In the genomic region with DNA sequence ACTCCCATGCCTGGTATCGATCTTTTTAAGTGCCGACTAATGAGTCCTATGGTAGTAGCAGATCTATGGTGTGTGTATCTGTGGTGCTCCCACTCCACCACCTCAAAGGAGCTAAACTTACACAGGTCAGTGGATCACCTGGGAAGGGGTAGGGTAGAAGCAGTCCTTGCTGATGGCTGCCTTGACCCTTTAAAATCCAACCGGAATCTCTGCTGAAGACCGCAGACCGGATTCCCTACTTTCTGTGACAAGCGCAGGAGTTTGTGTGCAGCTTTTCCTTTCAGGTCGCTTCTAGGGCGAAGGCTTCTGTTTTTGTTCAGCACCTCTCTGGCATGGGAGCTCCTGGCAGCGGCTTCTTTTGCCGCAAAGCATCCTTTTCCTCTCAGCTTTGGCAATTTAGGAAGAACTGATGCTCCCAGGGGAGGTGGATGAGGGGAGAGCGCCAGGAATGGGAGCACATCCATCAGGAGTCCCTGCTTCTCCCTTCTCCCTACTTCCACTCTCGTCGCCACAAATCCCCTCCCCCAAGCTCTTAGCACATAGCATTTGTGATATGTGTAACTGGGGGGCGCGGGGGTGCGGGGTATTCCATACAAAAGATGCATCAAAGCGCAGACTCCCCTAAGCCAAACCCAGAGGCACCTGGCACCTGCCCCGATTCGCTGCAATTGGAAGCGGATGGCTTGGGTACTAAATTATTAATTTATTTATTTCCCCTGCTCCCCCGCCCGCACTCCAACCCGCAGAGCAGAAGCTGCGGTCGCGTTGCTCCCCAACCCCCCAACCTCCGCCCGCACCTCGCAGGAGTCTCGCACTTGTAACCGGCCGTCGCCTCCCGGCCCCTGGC, we compare ENCODE assay signal across 9 mouse cellular contexts. TPM values are rescaled to one million over a fixed set of nuclear protein-coding genes. Genes with fewer than 3 reads are reported as not detected.
DNase-seq lines count a peak whose midpoint lies in the region; ATAC-seq lines count a peak whose summit lies in the region.
"Had no signal": no experiment of that assay in that cellular context is flagged by ENCODE, and none has a peak within 500 bp of the region (broad histone marks: within the 10 kb centered on the region; RNA-seq: fewer than 3 reads in every experiment).

No protein-coding gene starts in this region.

- peaks cover 22% of the 10 kb centered on the region; the same call in 1 of the 2 replicates for H3K4me1 ChIP-seq in hindbrain, embryonic 15.5 days (replicated peaks)
- H3K4me1 ChIP-seq in limb, embryonic 15.5 days, result peaks cover 17% of the 10 kb centered on the region

- WGBS in hindbrain, embryonic 15.5 days, result 2% methylated on average over 34 of the region's 34 CpGs
- 3% methylated on average over 34 of the region's 34 CpGs for WGBS in limb, embryonic 15.5 days

- no peaks in the 10 kb centered on the region for H3K36me3 ChIP-seq in hindbrain, embryonic 15.5 days
- no peaks in the 10 kb centered on the region for H3K36me3 ChIP-seq in limb, embryonic 15.5 days

- H3K9me3 ChIP-seq in hindbrain, embryonic 15.5 days, result no peaks in the 10 kb centered on the region
- no peaks in the 10 kb centered on the region for H3K9me3 ChIP-seq in limb, embryonic 15.5 days

- H3K4me2 ChIP-seq in hindbrain, embryonic 15.5 days, result peak overlapping the region; percentile 81
- H3K4me2 ChIP-seq in limb, embryonic 15.5 days, result peak overlapping the region; percentile 98

- H3K9ac ChIP-seq in hindbrain, embryonic 15.5 days, result peak overlapping the region; percentile 69
- H3K9ac ChIP-seq in limb, embryonic 15.5 days, result no peak overlapping the region

- peak overlapping the region; percentile 64 for H3K4me3 ChIP-seq in hindbrain, embryonic 15.5 days
- peak overlapping the region; percentile 58 for H3K4me3 ChIP-seq in limb, embryonic 15.5 days
- H3K4me3 ChIP-seq: myocyte had no signal

- peak; percentile 2 for DNase-seq in lung, postnatal 10 days
- DNase-seq in lung, postnatal 25 days (ENCODE audit: low spot score), result no peak
- DNase-seq in embryo, embryonic 11.5 days (ENCODE audit: low read depth, low spot score), result peak; percentile 16
- DNase-seq in right cerebral cortex, adult 2 months (ENCODE audit: low spot score in 2 of 2), result peak; percentile 68 to 72
- DNase-seq in urinary bladder, adult 18-20 months (ENCODE audit: low spot score in 2 of 2), result no peak
- no peak for DNase-seq in thymus, postnatal 25 days

- peak overlapping the region; percentile 94 for H3K27ac ChIP-seq in hindbrain, embryonic 15.5 days (replicated peaks)
- no peak overlapping the region for H3K27ac ChIP-seq in limb, embryonic 15.5 days

- ATAC-seq in hindbrain, embryonic 15.5 days (ENCODE audit: low FRiP score, low read depth), result peak; percentile 87
- no peak for ATAC-seq in limb, embryonic 15.5 days (ENCODE audit: insufficient number of reproducible peaks, low FRiP score, low TSS enrichment, low read depth)

- no peaks in the 10 kb centered on the region for H3K27me3 ChIP-seq in hindbrain, embryonic 15.5 days
- H3K27me3 ChIP-seq in limb, embryonic 15.5 days, result peaks cover 32% of the 10 kb centered on the region

RNA-seq across cellular contexts. Expression of gene Zfp804a, which starts 0.5 kb away (rescaled TPM):
- polyA plus RNA-seq in hindbrain, embryonic 15.5 days (2015; fragmentation: Nextera tagmentation; extraction: Ambion mirVana), result 12.1 and 12.7 TPM in 2 replicates
- 0.45 and 0.64 TPM in 2 replicates for polyA plus RNA-seq in limb, embryonic 15.5 days (2015; fragmentation: Nextera tagmentation; extraction: Ambion mirVana)
- polyA plus RNA-seq: myocyte had no signal

Comparison
In these comparisons a context has a peak if more than half of its experiments do, and no peak if none do; other contexts are left out.
1. DNase-seq: peak in lung, postnatal 10 days (single experiment), embryo, embryonic 11.5 days (single experiment) and right cerebral cortex, adult 2 months (2 of 2); none in lung, postnatal 25 days (single experiment), urinary bladder, adult 18-20 months (0 of 2) and thymus, postnatal 25 days (single experiment).